ENCODE assay signal across 8 mouse cellular contexts in genomic region chr9:40731591-40732048, GRCm38 (mm10). TPM values are rescaled to one million over a fixed set of nuclear protein-coding genes. Genes with fewer than 3 reads are reported as not detected.
DNase-seq lines count a peak whose midpoint lies in the region; ATAC-seq and TF ChIP-seq lines count a peak whose summit lies in the region.

No protein-coding gene starts in this region.

- no peak for TF ChIP-seq CTCF in hindbrain, postnatal 0 days (IDR thresholded peaks at IDR 0.05; ENCODE audit: low read depth)

- TF ChIP-seq POLR2A in myocyte (IDR thresholded peaks at IDR 0.05; ENCODE audit: insufficient read length, low read depth), result no peak

- no peaks in the 10 kb centered on the region for H3K9me3 ChIP-seq in kidney, embryonic 16.5 days (ENCODE audit: low read length)
- no peaks in the 10 kb centered on the region for H3K9me3 ChIP-seq in hindbrain, postnatal 0 days (ENCODE audit: low read length)

- ATAC-seq in kidney, embryonic 16.5 days (ENCODE audit: low FRiP score, low TSS enrichment), result no peak
- no peak for ATAC-seq in hindbrain, postnatal 0 days

- H3K4me2 ChIP-seq in kidney, embryonic 16.5 days (replicated peaks; ENCODE audit: low read depth, low read length), result peak overlapping the region; percentile 67
- H3K4me2 ChIP-seq in hindbrain, postnatal 0 days (ENCODE audit: low read depth, low read length), result peak overlapping the region; percentile 57
- peak overlapping the region; percentile 88 for H3K4me2 ChIP-seq in myocyte (ENCODE audit: low read depth)

- peaks cover 17% of the 10 kb centered on the region for H3K4me1 ChIP-seq in kidney, embryonic 16.5 days (ENCODE audit: insufficient read depth, low read length)
- H3K4me1 ChIP-seq in hindbrain, postnatal 0 days (ENCODE audit: insufficient read depth, low read length), result peaks cover 11% of the 10 kb centered on the region

- H3K27me3 ChIP-seq in kidney, embryonic 16.5 days (ENCODE audit: insufficient read depth, low read length), result no peaks in the 10 kb centered on the region
- no peaks in the 10 kb centered on the region for H3K27me3 ChIP-seq in hindbrain, postnatal 0 days (ENCODE audit: insufficient read depth, low read length)
- no peaks in the 10 kb centered on the region for H3K27me3 ChIP-seq in myocyte (ENCODE audit: control insufficient read depth, insufficient read depth, insufficient read length)

- no peak overlapping the region for H3ac ChIP-seq in myocyte (ENCODE audit: control insufficient read depth, insufficient read length)

- peak overlapping the region; percentile 59 for H3K9ac ChIP-seq in kidney, embryonic 16.5 days (replicated peaks; ENCODE audit: low read length)
- H3K9ac ChIP-seq in hindbrain, postnatal 0 days (replicated peaks; ENCODE audit: low read length), result peak overlapping the region; percentile 39

- H3K36me3 ChIP-seq in kidney, embryonic 16.5 days (ENCODE audit: insufficient read depth, low read length), result no peaks in the 10 kb centered on the region
- H3K36me3 ChIP-seq in hindbrain, postnatal 0 days (ENCODE audit: insufficient read depth, low read length), result no peaks in the 10 kb centered on the region
- H3K36me3 ChIP-seq in myocyte (ENCODE audit: control insufficient read depth, insufficient read depth), result no peaks in the 10 kb centered on the region

- peak overlapping the region; percentile 92 for H3K27ac ChIP-seq in kidney, embryonic 16.5 days (ENCODE audit: low read length)
- H3K27ac ChIP-seq in hindbrain, postnatal 0 days, result peak overlapping the region; percentile 86

- 5% methylated on average over 7 of the region's 7 CpGs for WGBS in kidney, embryonic 16.5 days
- WGBS in hindbrain, postnatal 0 days, result 12% methylated on average over 7 of the region's 7 CpGs

- DNase-seq in kidney, postnatal 14 days, result no peak
- DNase-seq in embryo, embryonic 10.5 days (ENCODE audit: low spot score), result peak; percentile 73
- peak; percentile 50 for DNase-seq in hindbrain, postnatal 0 days (ENCODE audit: low spot score)
- no peak for DNase-seq in thymus, postnatal 10 days (ENCODE audit: low spot score in 2 of 2)
- no peak for DNase-seq in spleen, postnatal 4 days (ENCODE audit: low spot score in 2 of 2)
- DNase-seq in kidney, postnatal 4 days, result no peak

- H3K79me2 ChIP-seq in myocyte (ENCODE audit: control insufficient read depth, insufficient read depth), result no peaks in the 10 kb centered on the region

- H3K4me3 ChIP-seq in kidney, embryonic 16.5 days (ENCODE audit: low read length), result peak overlapping the region; percentile 42
- peak overlapping the region; percentile 28 for H3K4me3 ChIP-seq in hindbrain, postnatal 0 days (ENCODE audit: low read length)
- peak overlapping the region; percentile 29 for H3K4me3 ChIP-seq in myocyte

TF ChIP-seq in myocyte, 11 proteins besides CTCF, POLR2A, EP300 and RAD21:
- TF ChIP-seq TCF12 (IDR thresholded peaks at IDR 0.05; ENCODE audit: insufficient read depth, poor library complexity, severe bottlenecking) (no peak), E2F4 (IDR thresholded peaks at IDR 0.05; ENCODE audit: insufficient read depth) (no peak), USF1 (IDR thresholded peaks at IDR 0.05; ENCODE audit: low read depth) (no peak), MAX (IDR thresholded peaks at IDR 0.05; ENCODE audit: low read depth) (no peak)

RNA-seq across cellular contexts. Expression of gene Clmp, which starts 45.9 kb away (rescaled TPM):
- 28.0 and 31.3 TPM in 2 replicates for polyA plus RNA-seq in kidney, embryonic 16.5 days (2015; fragmentation: Nextera tagmentation; extraction: Ambion mirVana)
- total RNA-seq in hindbrain, postnatal 0 days (2014; rRNA removed), result 66.0 and 79.5 TPM in 2 replicates
- polyA plus RNA-seq in hindbrain, postnatal 0 days (2015; fragmentation: Nextera tagmentation; extraction: Ambion mirVana), result 42.3 and 43.3 TPM in 2 replicates
- polyA plus RNA-seq in myocyte (2012; fragmentation: generic; extraction: Trizol), result 3.8 TPM

Comparison
In these comparisons a context has a peak if more than half of its experiments do, and no peak if none do; other contexts are left out.
1. DNase-seq: peak in embryo, embryonic 10.5 days (single experiment) and hindbrain, postnatal 0 days (single experiment); none in kidney, postnatal 14 days (single experiment), thymus, postnatal 10 days (0 of 2), spleen, postnatal 4 days (0 of 2) and kidney, postnatal 4 days (0 of 2).
2. Peak in every context shown above with its lines, with median percentiles within 50 percentile points of each other: H3K4me2 ChIP-seq and H3K4me3 ChIP-seq.